Mouse (Mus musculus) left cerebral cortex, adult 8-10 months (tissue): ENCODE measurements at regions not wholly inside any gene's neighbourhood (a gene's known extent, or its start where the extent isn't known, plus 50 kb on each side); places are given as distances from the start of the nearest gene placed in this dataset.

Experiments used
- DNase-seq, 2 experiments: peaks; one replicate each; pipeline ENCODE4 v3.0.0; 2022; ENCODE audit warnings: low spot score in 2 of 2

DNA sequence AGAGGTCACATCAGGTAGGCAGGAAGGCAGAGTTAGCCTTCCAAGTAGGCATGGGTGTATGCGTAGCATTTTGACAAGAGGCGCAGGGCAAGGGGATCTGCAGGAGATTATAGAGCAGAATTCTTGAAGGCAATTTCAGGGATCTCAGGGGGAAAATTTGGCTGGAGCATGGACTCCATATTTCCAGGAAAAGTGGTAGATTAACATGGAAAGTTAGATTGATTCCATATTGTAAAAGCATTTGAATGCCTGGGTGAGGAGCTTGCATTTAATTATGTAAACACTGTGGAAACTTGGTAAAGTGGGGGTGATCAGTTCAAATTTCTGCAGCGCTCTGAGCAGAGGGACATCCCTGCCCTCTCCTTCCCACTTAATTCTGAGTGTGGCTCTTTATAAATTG is 146.7 kb downstream of the Pax3 start:
- DNase-seq: no peak

DNA sequence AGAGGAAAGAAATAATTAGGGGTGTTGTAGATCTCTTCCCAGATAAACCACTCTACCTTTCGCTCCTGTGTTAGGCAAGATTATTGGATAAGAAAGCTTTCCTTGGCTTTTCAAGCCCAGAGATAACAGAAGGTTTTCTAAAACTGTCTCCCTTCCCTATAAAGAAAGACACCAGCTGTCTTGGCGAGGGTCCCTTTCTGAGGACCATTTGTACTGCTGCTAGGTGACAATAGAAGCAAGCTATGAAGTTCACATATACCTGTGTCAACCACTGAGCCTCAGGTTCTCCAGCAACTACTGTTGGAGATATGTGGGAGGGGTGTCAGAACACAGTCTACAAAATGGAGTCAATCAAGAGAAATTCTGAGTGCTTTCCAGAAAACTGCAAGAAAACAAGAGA is 164.6 kb downstream of the Pax3 start:
- DNase-seq: peak in 1 of 2 experiments; percentile 13

DNA sequence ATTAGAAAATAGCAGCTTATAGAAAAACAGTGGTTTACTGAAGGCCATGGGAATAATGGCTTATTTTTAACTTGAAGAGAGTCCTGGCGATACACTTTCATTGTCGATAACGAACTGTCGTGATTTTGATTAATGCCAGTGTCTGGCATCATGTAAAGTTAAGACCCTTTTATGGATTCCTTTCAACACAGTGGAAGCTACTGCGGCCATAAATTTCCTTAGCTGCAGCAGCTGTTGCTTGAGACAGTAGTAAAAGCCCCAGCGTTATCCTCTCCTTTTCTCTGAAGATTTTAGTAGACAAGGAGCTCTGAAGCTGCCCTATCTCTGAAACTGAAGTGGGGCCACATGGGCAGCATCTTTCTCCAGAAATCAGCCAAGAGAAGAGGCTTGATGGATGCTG is 175.2 kb downstream of the Pax3 start:
- DNase-seq: no peak

DNA sequence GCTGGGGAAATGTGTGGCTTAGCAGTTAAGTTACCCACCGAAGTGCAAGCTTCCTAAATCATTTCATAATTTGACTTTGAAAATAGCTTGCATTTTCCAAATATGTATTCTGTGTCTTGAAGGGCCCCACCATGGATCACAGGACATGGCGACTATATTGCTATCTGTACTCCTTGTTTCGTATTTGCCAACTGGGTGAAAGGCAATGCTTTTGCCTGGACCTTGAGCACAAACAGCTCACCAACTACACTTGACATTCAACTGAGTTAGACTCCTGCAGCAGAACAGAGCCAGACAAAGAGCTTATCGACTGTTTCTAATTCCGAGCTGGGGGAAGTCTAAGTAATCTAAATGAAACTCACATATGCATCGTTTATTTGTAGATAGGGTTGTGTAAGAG is 175.9 kb downstream of the Pax3 start:
- DNase-seq: no peak

DNA sequence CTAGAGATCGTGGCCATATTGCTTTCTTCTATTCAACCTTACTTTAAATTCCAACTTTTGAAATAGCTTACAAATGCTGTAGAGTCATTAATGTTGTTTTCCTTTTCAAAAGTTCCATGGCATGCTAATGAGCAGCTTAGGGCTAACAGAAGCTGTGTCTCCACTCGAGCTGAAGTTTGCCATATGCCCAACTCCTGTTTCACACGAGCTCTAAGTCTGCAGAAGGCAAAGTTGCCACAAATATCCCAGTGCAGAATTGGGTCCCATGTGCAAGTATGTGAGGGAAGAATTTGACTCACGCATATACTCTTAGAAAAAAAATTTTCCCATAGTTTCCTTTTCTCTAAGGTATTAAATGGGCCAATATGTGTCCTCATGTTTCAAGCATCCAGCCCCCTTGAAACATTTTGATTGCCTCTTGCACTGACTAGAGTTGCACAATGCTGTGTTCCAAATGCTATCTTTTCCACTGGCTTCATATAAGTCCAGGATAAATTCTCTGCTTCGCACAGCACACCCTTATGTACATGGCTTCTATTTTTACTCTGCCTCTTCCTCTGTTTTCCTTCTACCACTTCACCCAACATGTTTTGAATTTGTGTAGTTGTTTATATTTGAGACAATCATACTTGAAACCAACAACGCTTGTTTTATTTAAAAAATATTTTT is 178.9 kb downstream of the Pax3 start:
- DNase-seq: no peak

DNA sequence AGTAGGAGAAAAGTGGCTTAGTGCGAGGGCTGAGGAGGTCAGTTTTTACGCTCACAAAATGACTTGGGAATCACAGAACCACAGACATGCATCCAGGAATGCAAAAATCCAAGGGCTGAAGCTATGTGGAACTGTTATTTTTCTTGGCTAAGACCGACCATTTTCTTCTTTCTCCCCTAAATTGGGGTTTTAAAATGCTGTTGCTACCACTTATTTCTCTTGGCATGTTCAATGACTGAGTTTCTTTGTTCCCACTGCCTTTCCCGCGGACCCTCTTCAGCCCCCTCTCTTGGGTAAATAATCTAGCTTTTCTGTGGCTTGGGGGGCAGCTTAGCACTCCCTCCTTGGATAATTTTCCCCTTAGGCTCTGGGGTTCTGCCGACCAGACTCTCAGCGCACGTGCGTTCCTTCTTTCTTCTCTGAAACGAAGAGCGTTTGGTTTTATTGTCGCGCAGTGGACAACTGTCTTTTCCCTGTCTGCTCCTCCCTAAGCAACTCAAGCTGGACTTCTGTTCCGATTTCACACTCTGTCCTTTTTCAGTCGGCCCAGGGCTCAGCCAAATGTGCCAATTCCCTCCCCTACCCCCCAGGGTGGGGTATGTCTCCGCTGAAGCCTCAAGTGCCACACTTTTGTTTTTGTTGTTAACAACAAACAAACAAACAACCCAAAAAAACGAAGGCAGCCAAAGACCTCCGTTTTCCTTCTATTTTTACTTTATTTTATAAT is 180.2 kb downstream of the Pax3 start:
- no peak for DNase-seq

DNA sequence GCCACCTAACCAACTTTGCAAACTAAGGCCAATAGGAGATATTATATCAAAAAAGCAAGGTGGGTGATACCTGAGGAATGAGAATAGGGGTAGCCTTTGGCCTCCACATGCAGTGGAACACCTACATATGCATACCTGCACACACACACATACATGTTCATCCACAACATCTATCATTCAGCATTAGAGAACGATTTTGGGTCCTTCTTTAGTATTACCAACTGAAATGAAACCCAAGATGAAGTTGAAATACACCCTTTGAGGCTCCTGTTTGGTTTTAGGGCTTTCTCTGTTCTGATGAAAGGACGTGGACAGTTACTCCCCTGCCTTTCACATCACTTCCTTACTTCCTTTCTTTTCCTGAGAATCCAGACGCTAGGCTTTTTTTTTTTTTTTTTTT is 180.9 kb downstream of the Pax3 start:
- DNase-seq: no peak

DNA sequence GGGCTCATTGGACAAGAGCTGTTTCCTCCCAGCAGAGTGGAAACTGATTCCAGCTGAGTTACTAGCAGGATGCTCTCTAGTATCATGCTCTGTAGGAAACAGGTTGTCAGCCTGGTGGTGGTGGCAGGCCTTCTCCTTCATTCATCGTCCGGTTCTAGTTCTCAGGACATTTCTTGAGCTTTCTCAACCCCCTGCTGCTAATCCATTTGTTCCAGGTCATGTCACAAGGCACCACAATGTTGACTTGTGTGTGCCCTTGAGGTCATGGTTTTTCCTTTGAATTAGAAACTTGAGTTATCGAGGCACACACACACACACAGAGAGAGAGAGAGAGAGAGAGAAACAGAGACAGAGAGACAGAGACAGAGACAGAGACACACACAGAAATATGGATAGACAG is 183.5 kb downstream of the Pax3 start:
- no peak for DNase-seq

DNA sequence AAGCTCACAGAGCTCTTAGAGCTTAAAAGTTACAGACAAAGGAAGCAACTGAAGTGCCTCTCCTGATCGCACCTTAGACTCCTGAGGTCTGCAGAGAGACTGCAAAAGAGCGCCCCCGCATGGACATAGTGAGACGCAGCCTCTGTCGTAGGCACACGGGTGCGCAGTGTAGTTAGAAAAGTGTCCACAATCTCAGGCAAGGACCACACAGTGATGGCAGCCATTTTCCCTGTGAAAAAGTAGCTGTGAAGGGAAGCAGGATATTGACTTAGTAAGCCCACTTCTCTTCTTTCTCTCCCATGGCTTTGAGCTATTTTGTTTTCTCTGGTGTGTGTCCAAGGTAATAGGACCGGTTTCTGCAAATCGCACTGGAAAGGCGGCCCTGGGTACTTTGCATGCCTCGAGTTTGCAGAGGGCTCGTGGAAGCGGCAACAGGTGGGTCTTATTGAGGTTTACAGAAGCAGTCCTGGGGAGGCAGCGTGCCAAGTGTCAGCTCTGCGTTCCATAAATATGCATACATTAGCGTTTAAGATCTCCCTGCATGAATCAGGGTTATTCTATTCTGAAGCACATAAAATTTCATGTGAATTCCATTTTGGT is 188.0 kb downstream of the Pax3 start:
- DNase-seq: no peak

DNA sequence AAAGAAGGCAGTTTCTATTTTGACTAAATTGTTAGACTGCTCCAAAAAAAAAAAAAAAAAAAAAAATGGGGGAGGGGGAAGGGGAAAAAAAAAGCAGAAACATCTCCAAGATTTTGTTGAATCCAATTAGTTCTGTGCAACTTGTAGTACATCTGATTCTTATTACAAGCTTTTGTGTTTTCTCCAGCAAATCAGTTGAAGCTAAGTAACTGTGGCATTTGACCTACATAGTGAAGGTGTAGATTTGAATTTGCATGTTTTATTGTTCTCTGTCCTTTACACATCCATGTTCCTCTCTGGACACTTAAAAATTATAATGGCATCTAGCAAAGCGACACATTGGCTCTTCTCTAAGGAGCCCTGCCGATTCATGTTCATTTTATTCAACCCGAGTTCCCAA is 192.6 kb downstream of the Pax3 start:
- DNase-seq: no peak

DNA sequence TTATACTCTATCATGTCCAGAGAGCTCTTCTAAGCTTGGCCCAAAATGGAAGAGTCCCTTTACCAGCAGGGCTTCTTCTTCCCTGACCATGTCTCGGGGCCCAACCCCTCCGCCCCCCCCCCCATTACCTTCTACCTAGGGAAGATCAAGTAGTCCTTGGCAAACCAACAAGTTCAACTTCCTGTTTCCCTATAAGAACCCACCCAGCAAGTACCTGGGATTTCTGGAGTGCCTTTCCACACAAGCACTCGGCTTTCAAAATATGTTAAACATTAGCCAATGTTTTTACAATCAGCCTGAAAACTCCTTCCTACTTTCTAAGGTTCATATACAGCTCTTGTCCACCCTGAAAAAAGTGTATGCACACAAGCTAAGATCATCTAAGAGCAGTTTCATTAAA is 198.2 kb downstream of the Pax3 start:
- DNase-seq: no peak

DNA sequence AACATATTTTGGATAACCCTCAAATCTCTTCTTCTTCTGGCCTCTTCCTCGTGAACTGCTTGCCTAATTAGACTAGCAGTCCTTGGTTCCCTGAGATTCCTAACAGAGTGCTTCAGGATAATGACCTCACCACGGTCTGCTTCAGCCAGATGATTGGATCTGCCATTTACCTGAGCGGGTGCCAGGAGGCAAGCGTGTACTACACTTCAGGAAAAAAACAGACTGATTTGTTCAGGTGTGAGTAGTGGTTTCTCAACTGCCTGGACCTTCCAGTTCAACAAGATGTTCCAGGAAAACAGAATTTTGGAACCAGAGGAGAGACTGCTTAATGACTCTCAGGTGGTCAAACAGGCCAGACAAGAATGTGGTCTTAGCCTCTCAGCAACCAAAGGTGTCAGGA is 215.4 kb downstream of the Pax3 start:
- DNase-seq: no peak

DNA sequence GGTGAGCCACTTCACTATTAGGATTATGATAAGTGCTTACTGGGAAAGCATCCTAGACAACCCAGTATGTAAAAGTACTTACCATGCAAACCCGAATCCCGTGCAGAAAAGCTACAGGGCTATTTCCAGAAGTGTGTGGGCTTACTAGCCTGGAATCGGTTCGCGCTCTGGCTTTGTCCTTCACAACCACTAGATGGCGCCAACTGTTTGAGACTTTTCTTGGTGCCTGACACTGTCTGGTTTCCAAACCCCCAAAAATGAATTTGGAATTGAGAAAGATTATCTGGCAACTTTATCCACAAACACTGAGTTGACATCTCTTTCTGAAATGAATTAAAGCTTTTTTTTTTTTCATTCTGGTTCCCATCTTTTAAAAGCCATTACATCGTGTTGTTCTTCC is 218.2 kb downstream of the Pax3 start:
- peak; percentile 34 to 35 for DNase-seq

DNA sequence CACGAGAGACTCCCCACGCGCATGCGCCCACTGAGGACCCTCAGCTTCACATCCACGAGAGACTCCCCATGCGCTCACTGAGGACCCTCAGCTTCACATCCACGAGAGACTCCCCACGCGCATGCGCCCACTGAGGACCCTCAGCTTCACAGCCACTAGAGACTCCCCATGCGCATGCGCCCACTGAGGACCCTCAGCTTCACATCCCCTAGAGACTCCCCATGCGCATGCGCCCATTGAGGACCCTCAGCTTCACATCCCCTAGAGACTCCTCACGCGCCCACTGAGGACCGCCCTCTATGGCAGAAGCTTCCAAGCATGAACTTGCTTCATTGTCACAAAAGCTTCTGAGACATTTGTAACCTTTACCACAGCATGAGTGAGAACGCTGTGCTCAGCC is 221.0 kb downstream of the Pax3 start:
- DNase-seq: no peak

DNA sequence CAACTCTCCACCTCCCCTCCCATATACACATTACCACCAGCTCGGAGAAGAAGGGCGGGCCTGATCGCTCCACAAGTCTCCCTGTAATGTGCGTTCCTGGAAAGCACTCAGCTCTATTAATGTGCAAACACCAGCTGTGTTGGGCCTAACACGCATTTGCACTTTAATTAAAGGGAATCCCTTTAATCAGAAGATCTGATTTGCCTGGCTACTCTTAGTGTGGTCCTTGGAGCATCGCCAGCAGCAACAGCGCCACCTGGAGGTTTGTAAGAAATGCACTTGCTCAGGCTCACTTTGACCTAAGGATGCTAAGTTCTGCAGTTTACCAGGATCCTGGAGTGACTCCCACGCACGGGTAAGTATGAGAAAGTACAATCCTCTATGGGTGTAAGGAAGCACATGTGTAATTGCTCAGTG is 224.6 kb downstream of the Pax3 start:
- peak in 1 of 2 experiments; percentile 36 for DNase-seq

DNA sequence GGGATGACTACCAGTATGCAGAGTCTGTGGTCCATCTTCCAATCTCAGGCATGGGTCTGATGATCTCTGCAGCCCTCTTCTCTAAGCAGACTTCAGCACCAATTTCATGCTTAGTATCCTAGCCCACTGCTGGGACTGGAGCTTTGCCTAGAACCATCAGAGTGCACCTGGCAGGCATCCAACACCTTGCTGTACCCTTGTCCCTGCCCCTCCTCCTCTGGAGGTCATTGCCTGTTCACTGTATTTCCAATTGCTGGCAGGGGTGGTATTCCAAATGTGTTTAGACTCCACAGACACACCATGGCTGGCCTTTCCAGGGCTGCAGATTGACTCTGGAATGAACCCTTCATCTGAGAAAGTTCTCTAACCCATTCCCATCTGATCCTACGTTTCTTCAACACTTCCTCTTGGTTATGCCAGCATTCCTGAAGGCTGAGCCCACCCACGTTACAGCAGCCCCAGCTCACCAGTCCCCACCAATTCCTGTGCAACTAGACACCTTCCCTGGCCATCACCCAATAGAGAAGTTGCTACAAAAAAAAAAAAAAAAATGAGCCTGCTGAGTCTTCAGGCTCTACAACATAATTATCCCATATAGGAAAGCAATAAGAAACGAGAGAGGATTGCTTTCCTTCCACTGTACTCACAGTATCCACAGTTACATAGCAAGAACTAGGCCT is 232.1 kb downstream of the Pax3 start:
- DNase-seq: no peak

DNA sequence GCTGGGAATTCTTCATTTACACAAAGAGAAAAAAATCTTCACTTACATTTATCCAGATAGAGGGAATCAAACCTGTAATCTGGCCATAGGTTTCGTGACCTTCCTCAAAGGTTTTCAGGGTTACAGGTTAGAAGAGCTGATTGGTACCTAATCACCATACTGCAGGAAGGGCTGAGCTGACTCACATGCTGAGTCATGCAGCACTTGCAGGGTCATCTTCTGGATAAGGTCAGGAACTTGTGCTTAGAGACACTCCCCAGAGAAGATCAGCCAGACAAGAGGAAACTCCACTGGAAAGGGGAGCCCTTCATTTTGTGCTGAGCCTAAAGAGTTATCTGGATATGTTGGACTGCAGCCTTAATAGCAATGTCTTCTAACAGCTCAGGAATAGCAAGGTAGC is 237.6 kb downstream of the Pax3 start:
- no peak for DNase-seq

DNA sequence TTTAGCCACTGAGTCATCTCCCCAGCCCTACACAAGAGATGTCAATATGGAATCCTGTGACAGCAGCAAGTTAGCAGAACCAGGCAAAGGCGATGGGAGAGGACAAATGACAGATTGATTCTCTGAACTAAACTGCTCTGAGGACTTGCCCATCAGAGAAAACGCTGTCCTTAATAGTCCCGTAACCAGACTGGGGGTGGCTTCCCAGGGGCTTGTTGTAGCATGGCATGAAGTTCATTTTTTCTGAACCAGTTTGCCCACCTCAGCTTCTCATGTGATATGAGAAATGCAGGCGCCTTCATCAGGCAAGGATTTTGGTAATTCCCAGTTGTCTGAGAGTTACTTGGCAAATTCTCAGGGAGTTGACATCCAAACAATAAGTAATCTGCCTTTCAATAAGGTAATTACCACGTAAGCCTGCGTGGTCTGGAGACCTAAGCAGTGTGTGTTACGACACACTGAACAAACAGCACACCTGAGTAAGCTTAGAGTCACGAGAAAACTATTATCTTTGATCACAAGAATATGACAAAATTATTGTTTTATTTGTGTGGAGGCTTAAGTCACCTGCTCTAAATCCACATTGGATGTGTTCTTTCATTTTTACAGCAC is 239.7 kb downstream of the Pax3 start:
- no peak for DNase-seq

DNA sequence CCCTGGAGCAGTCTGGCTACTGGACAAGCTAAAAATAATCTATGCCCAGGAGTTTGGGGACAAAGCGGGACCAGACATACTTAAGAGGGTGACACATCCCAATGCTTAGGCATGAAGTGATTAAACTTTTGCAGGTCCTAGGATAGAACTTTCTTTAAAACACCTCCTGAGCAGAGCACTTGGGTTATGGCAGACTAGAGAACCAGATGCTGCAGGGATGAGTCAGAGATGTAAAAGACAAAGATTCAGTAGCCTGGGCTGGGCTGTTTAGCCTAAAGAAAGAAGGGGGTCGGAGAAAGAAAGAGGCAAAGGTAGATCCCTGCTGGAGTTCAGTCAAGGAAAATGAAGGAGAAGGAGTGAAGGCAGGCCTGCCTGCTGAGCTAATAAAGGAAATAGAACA is 249.0 kb downstream of the Pax3 start:
- DNase-seq: no peak

DNA sequence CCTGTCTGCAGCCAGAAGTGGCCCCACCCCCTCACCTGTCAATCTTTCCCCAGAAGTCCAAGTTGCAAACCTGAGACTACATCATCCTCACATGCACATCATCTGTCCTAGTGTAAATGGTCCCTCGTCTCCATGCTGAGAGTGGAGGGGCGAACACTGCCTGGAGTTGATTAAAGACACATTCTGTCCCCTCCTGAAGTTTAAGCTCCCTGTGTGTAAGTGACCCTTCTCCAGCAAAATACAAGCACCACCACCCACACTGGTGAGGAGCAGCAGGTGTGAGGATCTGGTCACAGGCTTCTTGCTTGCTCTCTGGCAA is 252.6 kb downstream of the Pax3 start:
- DNase-seq: no peak

DNA sequence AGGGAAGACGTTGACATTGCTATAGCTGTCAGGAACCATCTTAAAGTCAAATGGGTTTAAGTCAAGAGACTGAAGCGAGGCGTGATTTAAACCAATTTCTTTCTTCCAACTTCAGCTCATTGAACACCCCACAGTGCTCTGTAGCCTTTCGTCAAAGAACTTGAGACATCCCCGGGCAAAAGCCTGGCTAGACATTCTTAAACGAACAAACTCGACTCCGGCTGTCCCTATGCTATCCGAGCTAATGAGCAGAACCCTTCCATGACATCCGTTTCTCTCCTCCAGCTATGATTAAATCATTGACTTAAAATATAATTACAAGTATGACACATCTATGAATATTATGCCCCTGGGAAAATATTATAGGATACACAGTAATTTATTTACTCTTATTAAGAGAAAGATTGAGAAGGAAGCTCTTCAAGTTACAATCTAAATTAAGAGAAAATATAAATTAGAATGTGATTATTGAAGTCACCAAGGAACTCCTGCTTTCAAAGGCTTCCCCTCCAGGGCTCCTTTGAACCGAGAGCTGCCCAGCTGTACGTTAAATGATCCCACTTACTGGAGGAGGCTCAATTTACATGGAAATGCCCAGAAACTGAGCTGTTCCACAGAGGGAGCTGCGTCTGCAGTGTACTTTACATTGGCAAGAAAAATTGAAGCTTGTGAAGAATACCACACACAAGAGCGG is 253.2 kb downstream of the Pax3 start:
- DNase-seq: no peak

DNA sequence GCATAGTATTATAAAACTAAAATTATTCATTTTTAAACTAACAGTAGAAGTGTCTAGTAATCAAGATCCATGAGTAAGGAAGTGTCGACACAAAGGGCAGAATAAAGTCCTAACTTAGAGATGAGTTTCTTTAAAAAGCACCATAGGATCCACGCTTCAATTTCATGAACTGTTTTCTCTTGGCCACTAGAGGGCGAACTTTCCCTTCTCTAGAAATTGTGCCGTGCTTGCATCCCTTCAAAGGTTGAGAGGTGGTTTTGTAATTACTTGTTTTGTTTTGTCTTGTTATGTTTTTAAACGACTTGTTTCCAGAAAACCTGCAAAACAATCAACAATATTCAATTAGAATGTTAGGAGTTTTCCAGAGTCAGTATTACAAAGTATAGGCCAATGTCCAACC is 253.8 kb downstream of the Pax3 start:
- DNase-seq: no peak
